Mouse (Mus musculus) thymus, postnatal 4 days (tissue): Measurements from ENCODE around the gene Daam1.

ENCODE experiments used
- DNase-seq: peaks from one replicate; pipeline ENCODE4 v3.0.0; 2021

The Daam1 gene

DNA sequence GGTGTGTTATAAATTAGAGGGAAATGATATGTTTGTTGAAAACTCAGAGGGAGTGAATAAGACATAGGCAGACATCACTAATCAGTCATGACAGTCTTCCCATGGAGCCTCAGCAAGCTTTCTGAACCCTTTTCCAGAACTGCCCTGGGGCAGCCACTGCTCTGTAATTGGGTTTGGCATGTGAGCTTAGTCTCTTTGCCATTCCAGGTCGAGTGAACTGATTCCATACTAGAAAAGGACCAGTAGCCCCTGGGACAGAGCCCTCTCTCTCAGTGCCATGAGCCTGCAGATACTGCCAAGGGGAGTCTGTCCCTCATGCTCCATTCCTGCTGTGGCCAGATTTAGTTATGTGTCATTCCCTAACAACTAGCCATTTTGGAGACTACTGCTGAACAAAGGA, 144.7 kb downstream of the Daam1 start:
- DNase-seq: no peak

DNA sequence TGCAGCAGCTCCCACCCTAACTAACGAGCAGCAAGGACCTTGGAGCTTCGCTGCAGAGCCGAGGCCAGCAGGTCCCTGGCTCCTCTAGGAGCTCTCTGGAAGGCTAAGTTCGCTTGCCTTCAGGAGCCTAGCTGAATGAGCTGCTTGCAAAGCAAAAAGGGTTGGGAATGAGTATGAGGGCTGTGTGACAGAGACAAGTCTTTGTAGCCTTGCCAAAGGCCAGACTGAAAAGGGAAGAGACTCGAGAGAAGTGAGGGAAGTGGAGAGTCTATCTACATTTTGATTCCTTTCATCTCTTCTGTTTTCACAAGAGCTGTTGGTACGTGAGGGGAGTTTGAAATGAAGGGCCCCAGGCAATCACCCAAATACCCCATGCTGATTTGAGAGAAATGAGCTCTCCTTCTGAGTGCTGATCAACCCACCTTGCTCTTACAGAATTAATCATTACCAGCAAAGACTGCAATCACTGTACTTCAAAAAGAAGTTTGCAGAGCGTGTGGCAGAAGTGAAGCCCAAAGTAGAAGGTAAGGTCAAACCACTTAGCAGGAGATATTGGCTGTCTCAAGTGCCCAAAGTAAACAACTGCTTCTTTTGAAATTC, 145.6 kb downstream of the Daam1 start:
- no peak for DNase-seq

GRCm38 (mm10) chr12:71977364-71977763, 146.5 kb downstream of the Daam1 start:
- DNase-seq: no peak

GRCm38 (mm10) chr12:71978513-71979352, 147.9 kb downstream of the Daam1 start:
- DNase-seq: no peak

GRCm38 (mm10) chr12:71980166-71980565, 149.3 kb downstream of the Daam1 start:
- DNase-seq: no peak

DNA sequence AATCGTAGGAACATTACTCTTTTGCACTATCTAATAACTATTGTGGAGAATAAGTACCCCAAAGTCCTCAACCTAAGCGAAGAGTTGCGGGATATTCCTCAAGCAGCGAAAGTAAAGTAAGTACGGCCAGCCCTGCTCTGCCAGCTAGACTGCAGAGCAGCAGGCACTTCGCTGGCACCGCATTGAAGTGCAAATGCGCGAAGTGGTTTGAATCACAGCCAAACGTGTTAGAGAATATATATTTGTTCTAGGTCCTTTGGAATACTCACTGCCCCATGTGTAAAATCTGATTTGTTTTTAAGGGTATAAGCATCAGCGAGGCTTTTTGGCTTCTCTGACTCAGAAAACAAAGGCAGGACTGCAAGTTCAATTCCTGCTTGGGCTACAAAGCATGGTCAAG, 149.9 kb downstream of the Daam1 start:
- DNase-seq: no peak

DNA sequence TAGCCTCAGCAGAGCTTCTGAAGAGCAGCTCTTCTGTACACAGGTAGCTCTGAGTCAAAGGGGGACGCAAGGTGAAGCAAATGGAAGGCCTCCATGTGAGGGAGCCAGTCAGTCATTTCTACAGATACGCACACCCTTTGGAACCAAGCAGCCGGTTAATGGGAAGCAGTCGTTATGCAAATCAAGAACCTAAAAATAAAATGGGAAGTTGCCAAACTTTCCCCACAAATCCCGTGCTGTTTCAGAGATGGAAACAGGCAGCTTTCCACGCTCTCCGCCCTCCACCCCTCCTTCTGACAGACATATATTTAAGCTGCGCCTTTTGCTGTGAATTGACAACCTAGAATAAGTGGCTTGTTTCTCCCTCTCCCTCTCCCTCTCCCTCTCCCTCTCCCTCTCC, 150.4 kb downstream of the Daam1 start:
- DNase-seq: no peak

GRCm38 (mm10) chr12:71981791-71982190, 150.9 kb downstream of the Daam1 start:
- DNase-seq: no peak

- DNase-seq: no peak
These were observed 152.3 kb downstream of the Daam1 start for GRCm38 (mm10) chr12:71983102-71983715.

DNA sequence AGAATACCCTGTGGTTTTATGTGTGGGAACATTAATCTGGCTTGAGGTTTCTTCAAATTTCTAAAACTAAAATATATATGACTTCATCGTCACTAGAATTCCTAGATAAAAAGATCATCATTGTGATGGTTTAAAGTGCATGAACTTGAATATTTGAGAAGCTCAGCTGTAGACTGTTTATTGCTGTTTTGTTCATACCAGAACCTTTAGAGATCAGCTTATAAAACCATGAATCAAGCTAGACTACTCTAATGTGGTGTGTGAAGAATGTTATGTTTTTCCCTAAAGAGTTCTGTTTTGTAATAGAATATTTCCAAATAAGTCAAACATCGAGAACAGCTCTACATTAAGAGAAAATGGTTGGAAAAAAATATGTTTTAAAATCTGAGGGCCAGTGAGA, 156.3 kb downstream of the Daam1 start:
- DNase-seq: no peak

DNA sequence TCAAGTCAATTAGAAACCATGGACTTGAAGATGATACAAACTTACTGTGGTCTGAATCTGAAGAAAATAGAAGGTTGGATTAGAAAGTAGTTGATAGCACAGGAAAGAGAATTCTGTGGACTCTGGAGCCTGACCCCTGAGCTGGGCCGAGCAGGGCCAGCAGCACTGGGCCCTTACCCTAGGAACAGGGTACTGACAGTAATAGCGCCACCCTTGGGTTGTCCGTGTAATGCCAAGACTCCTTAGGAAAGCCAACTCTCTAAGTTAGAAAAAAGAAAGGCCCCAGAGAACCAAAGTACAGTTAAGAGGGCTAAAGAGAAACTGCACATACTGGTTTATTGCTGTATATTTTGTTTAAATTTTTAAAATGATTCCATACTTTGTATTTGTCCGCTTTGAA, 157.0 kb downstream of the Daam1 start:
- DNase-seq: no peak

- DNase-seq: no peak
These were observed 158.7 kb downstream of the Daam1 start for GRCm38 (mm10) chr12:71989596-71989995.

DNA sequence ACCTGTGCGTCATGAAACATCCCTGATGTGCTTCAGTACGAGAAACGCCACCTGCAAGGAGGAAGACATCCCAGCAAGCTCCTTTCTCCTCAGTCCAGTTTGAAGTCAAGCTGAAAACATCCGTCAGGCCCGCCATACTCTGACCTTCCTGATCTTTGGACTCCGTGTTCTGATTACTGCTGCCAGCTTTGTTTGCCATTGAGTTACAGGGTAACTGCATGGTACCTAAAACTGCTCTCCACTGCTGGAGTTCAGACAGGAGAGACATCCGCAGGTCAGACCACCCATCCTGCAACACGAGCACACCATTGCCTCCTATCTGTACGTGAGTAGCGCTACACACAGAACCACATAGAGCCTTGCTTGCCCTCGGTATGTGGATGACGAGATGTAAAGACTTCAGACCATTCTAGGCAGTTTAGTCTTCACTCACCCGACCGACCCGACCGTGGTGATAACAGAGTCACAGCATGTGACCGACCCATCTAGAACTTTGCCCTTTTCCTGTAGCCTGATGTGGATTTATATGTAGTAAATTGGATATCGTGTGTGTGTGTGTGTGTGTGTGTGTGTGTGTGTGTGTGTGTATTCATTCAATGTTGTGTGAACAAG, 161.8 kb downstream of the Daam1 start:
- DNase-seq: no peak

DNA sequence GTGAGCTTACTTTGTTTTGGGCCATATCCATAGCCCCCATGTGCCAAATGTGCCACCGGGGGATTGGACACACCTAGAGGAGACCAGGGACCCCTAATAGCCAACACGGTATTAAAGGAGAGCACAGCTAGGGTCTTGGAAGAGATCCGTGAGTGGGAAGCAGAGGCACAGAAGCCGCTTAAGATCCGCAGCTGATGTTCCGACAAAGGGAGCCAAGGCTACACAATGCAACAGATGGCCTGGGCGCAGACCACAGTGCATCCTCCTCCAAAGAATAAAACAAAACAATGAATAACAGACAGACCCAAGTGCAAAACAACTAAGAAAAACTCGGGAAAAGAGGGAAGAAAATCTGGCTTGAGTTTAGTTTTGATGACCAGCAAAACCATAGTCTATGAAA, 165.0 kb downstream of the Daam1 start:
- DNase-seq: no peak

DNA sequence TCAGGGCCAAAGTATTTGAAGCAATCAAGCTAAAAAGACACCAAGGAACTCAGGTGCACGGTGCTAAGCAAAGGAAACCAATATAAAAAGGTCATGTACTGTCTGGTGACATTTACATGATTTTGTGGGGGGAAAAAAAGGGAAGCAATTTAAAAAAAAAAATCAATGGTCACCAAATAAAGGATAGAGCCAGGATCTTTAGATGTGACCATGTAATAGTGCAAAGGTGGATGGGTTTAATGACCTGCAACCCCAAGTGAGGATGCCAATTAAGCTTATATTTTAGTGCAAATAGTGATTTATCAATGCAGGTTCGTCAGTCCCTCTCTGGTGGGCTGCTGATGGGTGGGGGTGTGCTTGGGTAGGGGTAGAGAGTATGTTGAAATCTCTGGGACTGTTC, 166.0 kb downstream of the Daam1 start:
- no peak for DNase-seq

- DNase-seq: no peak
These were observed 166.5 kb downstream of the Daam1 start for GRCm38 (mm10) chr12:71997364-71997763.

- DNase-seq: no peak
These were observed 167.8 kb downstream of the Daam1 start for GRCm38 (mm10) chr12:71998653-71999052.

- DNase-seq: no peak
These were observed 168.8 kb downstream of the Daam1 start for GRCm38 (mm10) chr12:71999671-72000070.

DNA sequence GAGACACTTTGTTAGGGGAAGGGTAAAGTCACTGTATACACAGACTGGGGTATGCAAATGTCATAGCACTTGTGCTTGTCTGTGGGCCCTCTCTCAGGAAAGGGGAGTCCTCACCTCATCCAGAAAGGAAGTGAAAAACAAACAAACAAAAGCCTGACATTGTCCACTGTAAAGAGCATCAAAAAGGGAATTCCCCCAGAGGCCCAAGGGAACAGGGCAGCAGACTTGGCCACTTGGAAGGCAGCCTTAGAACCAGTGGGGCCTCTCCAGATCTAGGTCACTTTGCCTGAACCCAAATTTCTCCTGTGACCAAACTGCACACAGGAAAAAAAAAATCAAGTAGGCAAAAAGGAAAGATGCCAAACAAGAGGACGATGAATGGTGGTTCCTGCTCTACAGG, 170.9 kb downstream of the Daam1 start:
- DNase-seq: no peak

DNA sequence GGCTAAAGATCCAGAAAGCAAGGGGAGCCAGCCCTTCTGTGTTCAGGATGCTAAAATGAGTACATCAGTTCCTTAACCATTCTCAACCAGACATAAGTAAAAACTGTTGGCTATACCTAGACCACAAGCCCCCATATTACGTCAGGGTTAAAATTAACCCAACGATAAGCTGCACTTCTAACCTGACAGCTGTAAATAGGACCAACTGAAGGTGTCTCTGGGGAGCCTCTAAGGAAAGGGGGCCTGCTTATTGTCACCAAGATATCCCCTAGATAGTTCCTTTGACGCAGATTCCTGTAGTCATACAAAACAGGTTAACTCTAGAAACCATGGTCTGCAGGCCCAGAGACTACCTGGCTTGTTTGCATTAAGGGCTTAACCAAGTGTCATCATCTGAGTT, 174.4 kb downstream of the Daam1 start:
- DNase-seq: no peak

- DNase-seq: no peak
These were observed 176.8 kb downstream of the Daam1 start for GRCm38 (mm10) chr12:72007656-72008055.

DNA sequence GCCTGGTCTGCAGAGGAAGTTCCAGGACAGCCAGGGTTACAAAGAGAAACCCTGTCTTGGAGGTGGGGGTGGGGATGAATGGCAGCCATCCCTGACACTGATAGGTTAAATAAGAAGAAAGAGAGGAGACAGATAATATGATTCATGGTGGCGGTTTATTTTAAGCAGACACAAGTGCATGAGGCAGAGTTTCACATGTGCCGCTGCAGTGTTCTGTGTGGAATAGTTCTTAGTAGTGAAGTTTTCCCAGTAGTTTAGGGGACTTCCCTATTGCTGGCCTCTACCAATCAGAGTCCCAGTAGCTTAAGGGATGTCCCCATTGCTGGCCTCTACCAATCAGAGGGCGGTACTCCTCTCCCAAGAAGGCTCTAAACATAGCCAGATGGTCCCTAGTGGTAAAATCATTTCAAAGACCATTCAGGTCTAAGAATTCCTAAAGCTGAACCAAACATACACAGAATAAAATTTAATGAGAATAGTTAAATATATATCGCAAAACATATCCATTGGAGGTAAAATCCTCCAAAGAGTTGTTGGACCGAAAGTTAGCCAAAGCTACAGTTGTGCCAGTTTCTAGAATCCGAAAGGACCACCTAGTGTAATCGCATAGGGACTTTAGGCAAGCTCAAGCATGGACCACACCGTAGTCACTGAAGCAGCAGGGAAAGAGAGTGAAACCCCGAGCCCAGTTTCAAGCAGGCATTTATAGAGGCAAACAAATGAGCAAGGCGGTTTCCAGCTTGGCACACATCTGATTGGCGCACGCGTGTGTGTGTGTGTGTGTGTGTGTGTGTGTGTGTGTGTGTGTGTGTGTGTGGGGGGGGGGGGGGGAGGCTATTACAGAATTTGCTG, 178.4 kb downstream of the Daam1 start:
- no peak for DNase-seq

- DNase-seq: no peak
These were observed 180.5 kb downstream of the Daam1 start for GRCm38 (mm10) chr12:72011404-72011803.
